Mouse (Mus musculus) lung, postnatal 0 days (tissue): ENCODE data around the gene Slc22a18. TPM values are rescaled to one million over a fixed set of nuclear protein-coding genes. Genes with fewer than 3 reads are reported as not detected.
"Not testable (repeated sequence)": the region's sequence is repeated elsewhere in the genome, so short reads cannot be mapped to it uniquely, and the experiment has no call there.

Experiments used
- ATAC-seq: fragments of 200-750 bp; cut with Nextera tagmentation; 2 replicates; pipeline ENCODE4 v1.8.0; 2017; ENCODE audit warnings: moderate library complexity
- DNase-seq: peaks from one replicate; pipeline ENCODE4 v3.0.0-alpha.2; 2016; ENCODE audit warnings: low spot score
- H3K27ac ChIP-seq: fragments of 300-500 bp; sonication (generic); 2 replicates; pipeline ENCODE4 v1.5.1; 2014; ENCODE audit warnings: antibody characterized with exemption, mild to moderate bottlenecking, low read length, mixed read lengths
- H3K27me3 ChIP-seq: fragments of 300-500 bp; sonication (generic); replicated peaks from 2 replicates; pipeline ENCODE4 v1.6.1; 2014; ENCODE audit warnings: low read length, mixed read lengths; ENCODE audit not compliant: insufficient read depth
- H3K36me3 ChIP-seq: fragments of 300-500 bp; sonication (generic); 2 replicates; pipeline ENCODE4 v1.6.1; 2014; ENCODE audit warnings: low read length, mixed read lengths; ENCODE audit not compliant: insufficient read depth
- H3K4me1 ChIP-seq: fragments of 300-500 bp; sonication (generic); 2 replicates; pipeline ENCODE4 v1.6.1; 2014; ENCODE audit warnings: antibody characterized with exemption, low read depth, low read length, mixed read lengths; ENCODE audit not compliant: insufficient read depth
- H3K4me2 ChIP-seq: fragments of 300-500 bp; sonication (generic); replicated peaks from 2 replicates; pipeline ENCODE4 v1.6.1; 2014; ENCODE audit warnings: low read depth, mild to moderate bottlenecking, low read length, moderate library complexity, mixed read lengths
- H3K4me3 ChIP-seq: fragments of 300-500 bp; sonication (generic); 2 replicates; pipeline ENCODE4 v1.5.1; 2014; ENCODE audit warnings: low read depth, low read length
- H3K9ac ChIP-seq: fragments of 300-500 bp; sonication (generic); replicated peaks from 2 replicates; pipeline ENCODE4 v1.6.1; 2014; ENCODE audit warnings: low read depth, mild to moderate bottlenecking
- H3K9me3 ChIP-seq: fragments of 300-500 bp; sonication (generic); 2 replicates; pipeline ENCODE4 v1.6.1; 2016; ENCODE audit warnings: low read length, mixed read lengths
- CTCF ChIP-seq: IDR thresholded peaks from 2 replicates; pipeline ENCODE4 v1.5.1; 2016; ENCODE audit warnings: antibody characterized with exemption, mild to moderate bottlenecking
- EP300 ChIP-seq: IDR thresholded peaks from 2 replicates; pipeline ENCODE4 v1.6.1; 2016; ENCODE audit warnings: antibody characterized with exemption, mild to moderate bottlenecking, control low read depth
- WGBS: fragments of 180-500 bp; shearing (Covaris S2); extraction: QIAGEN DNeasy Blood & Tissue Kit; methylation state at CpG from one replicate; pipeline ENCODE4 v1.1.7; 2014; 5-methylcytosine and 5-hydroxymethylcytosine counted together
- polyA plus RNA-seq: library from polyadenylated mRNA; unstranded; fragments of >200 nt; fragmentation: Nextera tagmentation; extraction: Ambion mirVana; gene quantifications from 2 replicates; pipeline ENCODE4 v1.2.1, GENCODE M21; 2015

The Slc22a18 gene
- polyA plus RNA-seq, 1 experiment from 2014 or later = 4.4 TPM

- no peak overlapping the region for H3K4me2 ChIP-seq
Observed at GRCm38 (mm10) chr7:143533284-143533683, 59.7 kb downstream of the Slc22a18 start.

DNA sequence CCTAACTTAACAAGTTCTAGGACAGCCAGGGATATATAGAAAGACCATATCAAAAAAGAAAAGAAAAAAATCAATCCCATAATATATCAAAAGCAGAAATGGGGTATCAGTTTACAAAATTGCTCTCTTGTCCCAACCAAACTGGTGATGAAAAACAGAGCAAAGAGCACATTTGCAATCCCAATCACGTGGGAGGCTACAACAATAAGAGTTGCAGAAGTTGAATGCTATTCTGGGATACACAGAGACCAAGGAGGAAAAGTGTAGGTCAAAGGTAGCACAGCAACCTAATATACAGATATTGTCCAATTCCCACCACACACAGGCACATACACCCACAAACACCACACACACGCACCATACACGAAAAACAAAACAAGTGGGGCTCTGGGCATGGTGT lies 62.7 kb downstream of the Slc22a18 start:
- Histone ChIP-seq H3K4me3 (no peak overlapping the region), H3K4me1 (no peaks in the 10 kb centered on the region), H3K36me3 (peaks cover 43% of the 10 kb centered on the region), H3K9me3 (no peaks in the 10 kb centered on the region), H3K27ac (no peak overlapping the region), H3K27me3 (no peaks in the 10 kb centered on the region), H3K9ac (no peak overlapping the region), H3K4me2 (no peak overlapping the region)
- DNase-seq (no peak), ATAC-seq (no peak)
- WGBS = 90% methylated on average over 3 of the region's 3 CpGs
- TF ChIP-seq EP300 (no peak), CTCF (no peak)

More at GRCm38 (mm10) chr7:143533284-143533683, 59.7 kb downstream of the Slc22a18 start:
- no peaks in the 10 kb centered on the region for H3K27me3 ChIP-seq
- no peaks in the 10 kb centered on the region for H3K4me1 ChIP-seq
- ATAC-seq = no peak
- H3K9me3 ChIP-seq = no peaks in the 10 kb centered on the region
- WGBS = 75% methylated on average over 2 of the region's 2 CpGs
- no peak overlapping the region for H3K4me3 ChIP-seq
- no peak overlapping the region for H3K9ac ChIP-seq
- DNase-seq = no peak
- H3K27ac ChIP-seq = no peak overlapping the region
- TF ChIP-seq CTCF = no peak
- H3K36me3 ChIP-seq = peaks cover 58% of the 10 kb centered on the region

DNA sequence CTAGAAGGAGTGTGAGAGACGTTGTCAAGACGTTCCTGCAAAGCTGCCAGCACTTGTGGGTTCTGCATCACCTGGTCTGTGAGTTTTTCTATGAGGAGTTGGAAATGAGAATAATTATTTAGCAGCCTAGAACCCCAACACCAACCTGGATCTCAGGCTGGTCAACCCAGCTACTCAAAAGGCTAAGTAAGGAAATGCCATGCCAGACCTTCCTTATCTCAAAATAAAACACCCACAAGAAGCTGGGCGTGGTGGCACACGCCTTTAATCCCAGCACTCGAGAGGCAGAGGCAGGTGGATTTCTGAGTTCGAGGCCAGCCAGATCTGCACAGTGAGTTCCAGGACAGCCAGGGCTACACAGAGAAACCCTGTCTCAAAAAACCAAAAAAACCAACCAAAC lies 64.7 kb downstream of the Slc22a18 start:
- H3K27ac ChIP-seq, H3K27me3 ChIP-seq, H3K9ac ChIP-seq, H3K4me3 ChIP-seq, H3K4me2 ChIP-seq, ATAC-seq, H3K4me1 ChIP-seq, H3K9me3 ChIP-seq, DNase-seq: not testable (repeated sequence)
- 80% methylated on average over 6 of the region's 6 CpGs for WGBS
- peaks cover 29% of the 10 kb centered on the region for H3K36me3 ChIP-seq

- Histone ChIP-seq H3K4me3 (no peak overlapping the region), H3K36me3 (peaks cover 29% of the 10 kb centered on the region), H3K4me1 (no peaks in the 10 kb centered on the region), H3K9ac (no peak overlapping the region), H3K9me3 (no peaks in the 10 kb centered on the region), H3K4me2 (no peak overlapping the region), H3K27me3 (no peaks in the 10 kb centered on the region), H3K27ac (no peak overlapping the region)
- TF ChIP-seq CTCF (no peak), EP300 (no peak)
- ATAC-seq = no peak
- 61% methylated on average over 1 of the region's 1 CpGs for WGBS
- no peak for DNase-seq
Observed at GRCm38 (mm10) chr7:143538671-143539070, 65.1 kb downstream of the Slc22a18 start.

DNA sequence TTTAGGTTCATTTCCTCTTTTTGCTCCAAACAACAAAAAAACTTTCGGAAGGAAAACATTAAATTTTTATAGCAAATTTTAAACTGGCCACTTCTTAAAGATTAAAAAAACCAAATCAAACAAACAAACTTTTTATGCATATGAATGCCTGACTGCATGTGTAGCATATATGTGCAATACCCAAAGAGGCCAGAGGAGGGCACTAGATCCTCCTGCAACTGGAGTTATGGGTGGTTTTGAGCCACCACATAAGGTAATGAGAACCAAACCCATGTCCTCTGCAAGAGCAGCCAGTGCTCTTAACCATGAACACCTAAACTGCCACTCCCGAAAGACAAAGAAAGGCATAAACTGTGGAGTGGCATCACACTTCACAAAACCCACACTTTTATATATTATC lies 70.8 kb downstream of the Slc22a18 start:
- Histone ChIP-seq H3K36me3 (no peaks in the 10 kb centered on the region), H3K27ac (no peak overlapping the region), H3K4me3 (no peak overlapping the region), H3K9ac (no peak overlapping the region), H3K4me2 (no peak overlapping the region), H3K9me3 (no peaks in the 10 kb centered on the region), H3K4me1 (peaks cover 9% of the 10 kb centered on the region; the same call in 1 of the 2 replicates), H3K27me3 (no peaks in the 10 kb centered on the region)
- 95% methylated on average over 2 of the region's 2 CpGs for WGBS
- TF ChIP-seq CTCF (peak; percentile 69), EP300 (no peak)
- ATAC-seq (no peak), DNase-seq (peak; percentile 19)

GRCm38 (mm10) chr7:143546554-143546953 lies 73.0 kb downstream of the Slc22a18 start:
- WGBS = 26% methylated on average over 2 of the region's 2 CpGs
- DNase-seq (no peak), ATAC-seq (no peak)
- H3K27me3 ChIP-seq = no peaks in the 10 kb centered on the region
- H3K27ac ChIP-seq = no peak overlapping the region
- H3K4me2 ChIP-seq = no peak overlapping the region
- TF ChIP-seq EP300 (no peak), CTCF (no peak)
- no peaks in the 10 kb centered on the region for H3K9me3 ChIP-seq
- H3K9ac ChIP-seq = no peak overlapping the region
- no peaks in the 10 kb centered on the region for H3K36me3 ChIP-seq
- H3K4me1 ChIP-seq = peaks cover 12% of the 10 kb centered on the region; the same call in 1 of the 2 replicates
- no peak overlapping the region for H3K4me3 ChIP-seq
